Mouse (Mus musculus) midbrain, embryonic 11.5 days (tissue): Measurements from ENCODE around the gene Evx1. TPM values are rescaled to one million over a fixed set of nuclear protein-coding genes. Genes with fewer than 3 reads are reported as not detected.

Experiments used
- ATAC-seq: fragments of 200-750 bp; cut with Nextera tagmentation; 2 replicates; pipeline ENCODE4 v1.8.0; 2017; ENCODE audit warnings: moderate TSS enrichment, moderate library complexity; ENCODE audit not compliant: low FRiP score
- DNase-seq: peaks from one replicate; pipeline ENCODE4 v3.0.0; 2015; ENCODE audit warnings: low spot score; ENCODE audit errors: missing footprints
- H3K27ac ChIP-seq: fragments of 300-500 bp; sonication (generic); 2 replicates; pipeline ENCODE4 v1.5.1; 2014; ENCODE audit warnings: low read depth, low read length
- H3K27me3 ChIP-seq: fragments of 300-500 bp; sonication (generic); 2 replicates; pipeline ENCODE4 v1.6.1; 2014; ENCODE audit warnings: mild to moderate bottlenecking, low read length, moderate library complexity, mixed read lengths; ENCODE audit not compliant: control insufficient read depth, insufficient read depth
- H3K36me3 ChIP-seq: fragments of 300-500 bp; sonication (generic); 2 replicates; pipeline ENCODE4 v1.6.1; 2014; ENCODE audit warnings: mild to moderate bottlenecking, low read length, moderate library complexity, mixed read lengths; ENCODE audit not compliant: control insufficient read depth, insufficient read depth
- H3K4me1 ChIP-seq: fragments of 300-500 bp; sonication (generic); 2 replicates; pipeline ENCODE4 v1.6.1; 2014; ENCODE audit warnings: low read length; ENCODE audit not compliant: control insufficient read depth, insufficient read depth
- H3K4me2 ChIP-seq: fragments of 300-500 bp; sonication (generic); 2 replicates; pipeline ENCODE4 v1.6.1; 2014; ENCODE audit warnings: mild to moderate bottlenecking, moderate library complexity
- H3K4me3 ChIP-seq: fragments of 300-500 bp; sonication (generic); 2 replicates; pipeline ENCODE4 v1.5.1; 2014; ENCODE audit warnings: low read depth, low read length
- H3K9ac ChIP-seq: fragments of 300-500 bp; sonication (generic); 2 replicates; pipeline ENCODE4 v1.6.1; 2014; ENCODE audit warnings: low read length
- H3K9me3 ChIP-seq: fragments of 300-500 bp; sonication (generic); 2 replicates; pipeline ENCODE4 v1.6.1; 2016; ENCODE audit warnings: low read length; ENCODE audit not compliant: control insufficient read depth
- WGBS: fragments of 180-500 bp; shearing (Covaris S2); extraction: QIAGEN DNeasy Blood & Tissue Kit; methylation state at CpG from one replicate; pipeline ENCODE4 v1.1.7; 2014; 5-methylcytosine and 5-hydroxymethylcytosine counted together
- polyA plus RNA-seq: library from polyadenylated mRNA; unstranded; fragments of >200 nt; fragmentation: Nextera tagmentation; extraction: Ambion mirVana; gene quantifications from 2 replicates; pipeline ENCODE4 v1.2.1, GENCODE M21; 2014

Gene Evx1
- 0.23 and 0.30 TPM in 2 replicates for polyA plus RNA-seq

DNA sequence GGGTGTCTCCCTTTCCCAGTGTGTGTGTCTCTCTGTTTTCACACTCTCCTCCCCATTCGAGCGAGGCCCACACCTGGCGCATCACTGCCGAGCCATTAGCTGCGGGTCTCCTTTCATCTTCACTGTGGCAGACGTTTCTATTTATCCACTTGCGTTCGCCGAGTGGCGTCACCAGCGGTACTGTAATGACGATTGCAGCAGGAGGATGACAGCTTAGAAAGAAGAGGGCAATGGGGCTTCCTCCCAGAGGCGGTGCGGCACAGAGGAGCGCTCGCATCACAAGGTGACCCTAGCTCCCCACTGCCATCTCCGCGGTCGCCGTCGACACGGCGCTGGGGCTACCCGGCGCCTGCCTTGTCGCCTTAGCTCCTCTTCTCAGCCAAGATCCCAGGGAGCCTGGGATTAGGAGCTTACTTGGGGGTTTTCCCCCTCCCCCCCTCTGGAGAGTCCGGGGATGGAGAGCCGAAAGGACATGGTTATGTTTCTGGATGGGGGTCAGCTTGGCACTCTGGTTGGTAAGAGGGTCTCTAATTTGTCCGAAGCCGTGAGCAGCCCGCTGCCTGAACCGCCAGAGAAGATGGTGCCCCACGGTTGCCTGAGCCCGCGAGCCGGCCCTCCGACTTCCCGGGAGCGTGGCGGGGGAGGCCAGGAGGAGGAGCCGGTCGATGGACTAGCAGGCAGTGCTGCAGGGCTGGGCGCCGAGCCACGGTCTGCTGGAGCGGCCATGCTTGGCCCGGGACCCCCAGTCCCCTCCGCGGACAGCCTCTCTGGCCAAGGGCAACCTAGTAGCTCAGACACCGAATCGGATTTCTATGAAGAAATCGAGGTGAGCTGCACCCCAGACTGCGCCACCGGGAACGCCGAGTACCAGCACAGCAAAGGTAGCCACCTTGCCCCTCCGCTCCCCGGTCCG is at the start of gene Evx1:
Gene Evx1 (plus strand): TSS at position 108 of the 913 bp plus-strand sequence.
- Histone ChIP-seq H3K9ac (no peak within 1 kb of the TSS), H3K36me3 (no peaks in the 10 kb centered on the region), H3K4me3 (0 out of 2 replicates have a peak within 1 kb of the TSS, but pooled peaks have one; percentile 1), H3K27me3 (peaks cover 98% of the 10 kb centered on the region), H3K4me1 (peaks cover 6% of the 10 kb centered on the region), H3K9me3 (no peaks in the 10 kb centered on the region), H3K4me2 (no peak within 1 kb of the TSS; the same call in 1 of the 2 replicates), H3K27ac (no peak within 1 kb of the TSS)
- DNase-seq: peak; percentile 95
- WGBS: under 1% methylated on average over 59 of the region's 59 CpGs
- no peak for ATAC-seq

GRCm38 (mm10) chr6:52264106-52264790 is 49.0 kb upstream of the Evx1 start:
- 3% methylated on average over 5 of the region's 5 CpGs for WGBS
- no peak overlapping the region for H3K4me3 ChIP-seq
- H3K36me3 ChIP-seq: no peaks in the 10 kb centered on the region
- no peaks in the 10 kb centered on the region; the same call in 1 of the 2 replicates for H3K4me1 ChIP-seq
- ATAC-seq: no peak
- H3K27me3 ChIP-seq: peaks cover 98% of the 10 kb centered on the region
- DNase-seq: peak; percentile 95
- no peak overlapping the region for H3K4me2 ChIP-seq
- no peak overlapping the region for H3K27ac ChIP-seq
- no peak overlapping the region for H3K9ac ChIP-seq
- H3K9me3 ChIP-seq: no peaks in the 10 kb centered on the region

DNA sequence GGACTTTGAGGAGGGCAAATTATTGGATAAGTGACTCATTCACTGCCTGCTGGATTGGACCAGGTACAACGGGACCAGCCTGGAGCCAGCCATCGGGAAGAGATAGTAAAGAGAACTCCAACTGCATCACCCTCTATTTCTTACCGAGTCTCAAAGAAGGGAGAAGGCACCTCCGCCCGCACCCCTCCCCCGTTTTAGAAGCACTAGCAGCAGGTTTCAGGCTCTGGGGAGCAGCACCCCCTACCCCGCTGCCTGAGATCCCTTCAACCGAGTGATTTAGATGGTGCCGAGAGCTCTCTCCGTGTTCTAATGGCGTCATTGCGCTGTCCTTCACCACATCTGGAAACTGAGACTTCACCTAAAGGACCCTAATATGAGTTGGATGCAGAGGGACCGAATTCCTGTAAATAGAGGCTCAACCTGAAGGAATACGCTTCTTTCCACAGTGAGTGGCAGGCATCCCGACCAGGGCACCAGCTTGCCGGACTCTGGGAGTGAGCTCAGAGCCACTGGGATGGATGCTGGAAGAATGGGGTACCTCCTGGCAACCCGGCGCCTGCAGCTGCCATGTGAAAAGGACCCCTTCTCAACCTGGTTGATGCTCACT is 47.9 kb upstream of the Evx1 start:
- DNase-seq: peak; percentile 95
- Histone ChIP-seq H3K27ac (no peak overlapping the region), H3K27me3 (peaks cover 98% of the 10 kb centered on the region), H3K9ac (no peak overlapping the region), H3K36me3 (no peaks in the 10 kb centered on the region), H3K4me3 (no peak overlapping the region), H3K4me1 (no peaks in the 10 kb centered on the region; the same call in 1 of the 2 replicates), H3K4me2 (no peak overlapping the region), H3K9me3 (no peaks in the 10 kb centered on the region)
- 1% methylated on average over 18 of the region's 18 CpGs for WGBS
- ATAC-seq: no peak

DNA sequence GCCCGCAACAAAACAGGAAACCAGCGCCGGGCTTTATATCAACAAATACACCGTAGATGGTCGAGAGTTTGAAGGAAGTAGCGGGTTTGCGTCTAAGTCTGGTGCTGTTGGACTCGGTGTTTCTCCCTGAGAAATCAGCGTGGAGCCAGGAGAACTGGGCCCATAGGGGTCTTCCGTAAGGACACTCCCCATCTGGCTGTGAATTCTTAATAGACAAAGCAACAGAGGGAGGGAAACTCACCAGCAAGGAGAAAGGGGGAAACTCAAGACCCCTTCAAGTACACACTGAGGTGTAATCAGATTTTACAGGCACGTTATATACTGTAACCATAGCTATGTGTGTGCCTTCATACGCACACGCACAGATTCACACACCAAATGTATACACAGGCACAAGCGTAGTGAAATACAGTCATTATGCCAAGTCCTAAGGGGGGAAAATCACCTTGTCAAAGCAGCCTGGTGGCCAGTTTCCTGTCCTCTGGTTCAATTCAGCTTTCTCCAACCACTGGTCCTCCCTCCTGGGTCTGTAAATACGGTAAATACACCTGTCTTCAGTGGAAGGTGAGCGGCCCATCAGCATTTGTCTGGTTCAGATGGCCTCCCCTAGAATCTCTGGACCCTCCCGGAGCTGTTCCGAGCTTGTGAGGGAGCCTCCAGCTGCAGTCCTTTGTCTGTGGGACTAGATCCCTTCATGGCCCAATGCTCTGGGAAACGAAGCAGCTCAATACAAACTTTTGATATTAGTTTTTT is 47.2 kb upstream of the Evx1 start:
- Histone ChIP-seq H3K4me3 (no peak overlapping the region), H3K9me3 (no peaks in the 10 kb centered on the region), H3K4me1 (no peaks in the 10 kb centered on the region; the same call in 1 of the 2 replicates), H3K36me3 (no peaks in the 10 kb centered on the region), H3K4me2 (no peak overlapping the region), H3K27ac (no peak overlapping the region), H3K9ac (no peak overlapping the region), H3K27me3 (peaks cover 98% of the 10 kb centered on the region)
- WGBS: under 1% methylated on average over 19 of the region's 19 CpGs
- ATAC-seq: no peak
- DNase-seq: peak; percentile 97

DNA sequence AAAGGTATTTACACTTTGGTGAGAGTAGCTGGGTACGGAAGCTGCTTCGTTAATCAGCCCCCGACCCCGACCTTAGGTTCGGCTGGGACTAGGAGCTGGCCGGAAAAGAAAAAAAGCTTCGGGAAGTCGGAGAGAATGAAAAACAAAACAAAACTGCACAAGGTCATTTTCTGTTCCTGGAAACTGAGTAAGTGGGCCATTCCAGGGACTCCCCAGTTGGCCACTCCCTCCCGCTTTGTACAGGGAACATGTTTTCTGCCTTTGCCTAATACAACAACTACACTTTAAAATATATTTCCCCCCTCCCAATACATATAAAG is 46.7 kb upstream of the Evx1 start:
- H3K36me3 ChIP-seq: no peaks in the 10 kb centered on the region
- H3K27ac ChIP-seq: no peak overlapping the region
- H3K4me3 ChIP-seq: no peak overlapping the region
- 0% methylated on average over 9 of the region's 9 CpGs for WGBS
- no peaks in the 10 kb centered on the region for H3K9me3 ChIP-seq
- H3K9ac ChIP-seq: no peak overlapping the region
- peaks cover 98% of the 10 kb centered on the region for H3K27me3 ChIP-seq
- ATAC-seq (no peak), DNase-seq (peak; percentile 92)
- H3K4me2 ChIP-seq: no peak overlapping the region
- no peaks in the 10 kb centered on the region for H3K4me1 ChIP-seq

- Histone ChIP-seq H3K27me3 (peaks cover 97% of the 10 kb centered on the region), H3K9me3 (no peaks in the 10 kb centered on the region), H3K4me2 (no peak overlapping the region), H3K36me3 (no peaks in the 10 kb centered on the region), H3K4me3 (no peak overlapping the region), H3K27ac (no peak overlapping the region), H3K9ac (no peak overlapping the region), H3K4me1 (no peaks in the 10 kb centered on the region)
- no peak for ATAC-seq
- WGBS: 18% methylated on average over 5 of the region's 5 CpGs
- peak; percentile 94 for DNase-seq
These were observed 46.1 kb upstream of the Evx1 start for GRCm38 (mm10) chr6:52267221-52267620.

GRCm38 (mm10) chr6:52267691-52268090 is 45.6 kb upstream of the Evx1 start:
- H3K36me3 ChIP-seq: no peaks in the 10 kb centered on the region
- no peaks in the 10 kb centered on the region for H3K4me1 ChIP-seq
- no peak overlapping the region for H3K9ac ChIP-seq
- DNase-seq: peak; percentile 96
- ATAC-seq: no peak
- no peak overlapping the region for H3K4me3 ChIP-seq
- H3K9me3 ChIP-seq: no peaks in the 10 kb centered on the region
- WGBS: 2% methylated on average over 3 of the region's 3 CpGs
- peaks cover 97% of the 10 kb centered on the region for H3K27me3 ChIP-seq
- H3K27ac ChIP-seq: no peak overlapping the region
- H3K4me2 ChIP-seq: no peak overlapping the region

DNA sequence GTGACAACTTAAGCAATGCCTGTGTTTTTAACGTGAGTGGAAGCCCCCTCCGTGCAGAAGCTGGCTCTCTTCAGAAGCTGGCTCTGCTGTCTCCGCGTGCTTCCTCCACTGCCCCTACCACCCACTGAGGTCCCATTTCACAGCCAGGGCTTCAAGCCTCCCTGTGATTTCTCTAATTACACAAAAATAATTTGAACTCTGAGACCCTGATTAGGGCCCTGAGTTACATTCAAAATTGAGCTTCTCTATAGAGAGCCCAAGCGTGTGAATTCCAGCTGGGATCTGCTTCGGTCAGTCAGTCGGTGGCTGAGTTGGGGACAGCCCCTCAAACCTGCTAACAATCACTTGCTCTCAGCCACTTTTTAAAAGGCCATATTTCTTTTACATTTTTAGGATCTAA is 45.0 kb upstream of the Evx1 start:
- ATAC-seq: no peak
- Histone ChIP-seq H3K4me3 (no peak overlapping the region), H3K9me3 (no peaks in the 10 kb centered on the region), H3K36me3 (no peaks in the 10 kb centered on the region), H3K27me3 (peaks cover 97% of the 10 kb centered on the region), H3K4me2 (no peak overlapping the region), H3K27ac (no peak overlapping the region), H3K9ac (no peak overlapping the region), H3K4me1 (no peaks in the 10 kb centered on the region)
- under 1% methylated on average over 7 of the region's 7 CpGs for WGBS
- DNase-seq: peak; percentile 88
